Mouse (Mus musculus) liver, adult 2 months (tissue): ENCODE data around the gene Sar1a. TPM values are rescaled to one million over a fixed set of nuclear protein-coding genes. Genes with fewer than 3 reads are reported as not detected.

Experiments
- DNase-seq: peaks from one replicate; pipeline ENCODE4 v3.0.0-alpha.2; 2011; ENCODE audit warnings: low read depth, low spot score; ENCODE audit errors: extremely low read depth
- H3K27ac ChIP-seq: fragments of 200-500 bp; replicated peaks from 2 replicates; pipeline ENCODE4 v1.5.1; 2012; ENCODE audit warnings: low read depth, mild to moderate bottlenecking, control low read depth, inconsistent platforms, low read length; ENCODE audit not compliant: insufficient read depth
- H3K27me3 ChIP-seq: fragments of 200-500 bp; 2 replicates; pipeline ENCODE4 v1.6.1; 2012; ENCODE audit warnings: mild to moderate bottlenecking, moderate library complexity, low read length, inconsistent platforms; ENCODE audit not compliant: control insufficient read depth, insufficient read depth
- H3K36me3 ChIP-seq: fragments of 200-500 bp; 2 replicates; pipeline ENCODE4 v1.6.1; 2012; ENCODE audit warnings: low read length, inconsistent platforms; ENCODE audit not compliant: control insufficient read depth, insufficient read depth
- H3K4me1 ChIP-seq: fragments of 200-500 bp; 2 replicates; pipeline ENCODE4 v1.6.1; 2011; ENCODE audit warnings: low read length; ENCODE audit not compliant: control insufficient read depth, insufficient read depth
- H3K4me3 ChIP-seq: fragments of 200-500 bp; 2 replicates; pipeline ENCODE4 v1.5.1; 2011; ENCODE audit warnings: low read depth, mild to moderate bottlenecking, control low read depth, low read length, moderate library complexity; ENCODE audit not compliant: insufficient read depth
- H3K79me2 ChIP-seq: fragments of 200-500 bp; 2 replicates; pipeline ENCODE4 v1.6.1; 2012; ENCODE audit warnings: inconsistent platforms, mild to moderate bottlenecking, low read length, moderate library complexity; ENCODE audit not compliant: control insufficient read depth, insufficient read depth
- H3K9ac ChIP-seq: fragments of 200-500 bp; 2 replicates; pipeline ENCODE4 v1.6.1; 2012; ENCODE audit warnings: low read depth, mild to moderate bottlenecking, control low read depth, inconsistent platforms, low read length
- CTCF ChIP-seq: fragments of 200-500 bp; IDR thresholded peaks from 2 replicates; pipeline ENCODE4 v1.5.1; 2011; ENCODE audit warnings: low read depth, low read length, control low read depth
- POLR2A ChIP-seq: fragments of 200-500 bp; IDR thresholded peaks from 2 replicates; pipeline ENCODE4 v1.6.1; 2011; ENCODE audit warnings: low read length, control low read depth; ENCODE audit not compliant: insufficient read depth; ENCODE audit errors: extremely low read depth
- WGBS: fragments of 180-500 bp; shearing (Covaris S2); methylation state at CpG from one replicate; pipeline ENCODE4 v1.1.7; 2018; 5-methylcytosine and 5-hydroxymethylcytosine counted together
- polyA plus RNA-seq: library from polyadenylated mRNA; depleted of rRNA; stranded (reverse); fragments of >200 nt; gene quantifications from 2 replicates; pipeline ENCODE4 v1.2.3, GENCODE M21; 2012
- total RNA-seq: library from RNA; depleted of rRNA; stranded (reverse); fragments of >200 nt; gene quantifications from 2 replicates; pipeline ENCODE4 v1.2.3, GENCODE M21; 2014

Sar1a gene
- total and polyA plus RNA-seq, 2 experiments = 53.2 to 73.0 TPM

- Histone ChIP-seq H3K4me1 (no peaks in the 10 kb centered on the region), H3K79me2 (no peaks in the 10 kb centered on the region), H3K36me3 (peaks cover 61% of the 10 kb centered on the region), H3K4me3 (no peak overlapping the region), H3K27me3 (no peaks in the 10 kb centered on the region), H3K27ac (no peak overlapping the region), H3K9ac (no peak overlapping the region)
- WGBS = 84% methylated on average over 8 of the region's 8 CpGs
- DNase-seq = no peak
- no peak for TF ChIP-seq POLR2A
Measured at GRCm38 (mm10) chr10:61689405-61689804, 9.3 kb downstream of the Sar1a start.

- 60% methylated on average over 4 of the region's 4 CpGs for WGBS
- peaks cover 33% of the 10 kb centered on the region for H3K36me3 ChIP-seq
- no peak overlapping the region for H3K9ac ChIP-seq
- DNase-seq = no peak
- peaks cover 6% of the 10 kb centered on the region for H3K4me1 ChIP-seq
- no peak overlapping the region for H3K27ac ChIP-seq
- no peak for TF ChIP-seq CTCF
- H3K79me2 ChIP-seq = peaks cover 15% of the 10 kb centered on the region
- H3K4me3 ChIP-seq = no peak overlapping the region
- H3K27me3 ChIP-seq = no peaks in the 10 kb centered on the region
Measured at GRCm38 (mm10) chr10:61693563-61693962, 13.5 kb downstream of the Sar1a start.

GRCm38 (mm10) chr10:61694870-61695670, 15.0 kb downstream of the Sar1a start, which contains the start of gene Tysnd1:
Gene Tysnd1, plus strand, starts transcription at chr10:61695514.
- TF ChIP-seq CTCF (no peak), POLR2A (peak; percentile 77)
- Histone ChIP-seq H3K4me1 (peaks cover 6% of the 10 kb centered on the region), H3K9ac (peak within 1 kb of the TSS; percentile 97), H3K4me3 (peak within 1 kb of the TSS; percentile 88), H3K79me2 (peaks cover 15% of the 10 kb centered on the region), H3K27me3 (no peaks in the 10 kb centered on the region), H3K27ac (peak within 1 kb of the TSS; percentile 86), H3K36me3 (peaks cover 20% of the 10 kb centered on the region)
- 2% methylated on average over 42 of the region's 42 CpGs for WGBS
- peak; percentile 93 for DNase-seq

- under 1% methylated on average over 107 of the region's 111 CpGs for WGBS
- no peak for TF ChIP-seq CTCF
- no peak for TF ChIP-seq POLR2A
- peaks cover 15% of the 10 kb centered on the region for H3K79me2 ChIP-seq
- peak overlapping the region; percentile 88 for H3K4me3 ChIP-seq
- DNase-seq = no peak
- H3K4me1 ChIP-seq = peaks cover 6% of the 10 kb centered on the region
- H3K36me3 ChIP-seq = peaks cover 14% of the 10 kb centered on the region; the same call in 1 of the 2 replicates
- peak overlapping the region; percentile 86 for H3K27ac ChIP-seq
- no peaks in the 10 kb centered on the region for H3K27me3 ChIP-seq
- peak overlapping the region; percentile 97 for H3K9ac ChIP-seq
Measured at GRCm38 (mm10) chr10:61695703-61696559, 15.8 kb downstream of the Sar1a start.

- Histone ChIP-seq H3K79me2 (peaks cover 15% of the 10 kb centered on the region), H3K36me3 (peaks cover 16% of the 10 kb centered on the region; the same call in 1 of the 2 replicates)
- no peak for TF ChIP-seq CTCF
- no peak for TF ChIP-seq POLR2A
Measured at GRCm38 (mm10) chr10:61696560-61696823, 16.4 kb downstream of the Sar1a start.

More at GRCm38 (mm10) chr10:61696560-61696823, 16.4 kb downstream of the Sar1a start:
- Histone ChIP-seq H3K9ac (peak overlapping the region; percentile 97), H3K4me3 (peak overlapping the region; percentile 88), H3K27me3 (no peaks in the 10 kb centered on the region), H3K4me1 (peaks cover 6% of the 10 kb centered on the region), H3K27ac (peak overlapping the region; percentile 86)
- WGBS = 5% methylated on average over 19 of the region's 19 CpGs
- DNase-seq = no peak
